Mouse (Mus musculus) frontal cortex, adult (tissue): ENCODE measurements at regions not wholly inside any gene's neighbourhood (a gene's known extent, or its start where the extent isn't known, plus 50 kb on each side); places are given as distances from the start of the nearest gene placed in this dataset.
"Not testable (repeated sequence)": the region's sequence is repeated elsewhere in the genome, so short reads cannot be mapped to it uniquely, and the experiment has no call there.

Source experiments
- ATAC-seq: cut with Nextera tagmentation; 2 replicates; pipeline ENCODE4 v1.9.2; 2017; ENCODE audit warnings: mild to moderate bottlenecking, moderate library complexity, mixed read lengths; ENCODE audit not compliant: low TSS enrichment

GRCm38 (mm10) chr6:31811890-31812289, 238.2 kb upstream of the 1700012A03Rik start:
- ATAC-seq = no peak

GRCm38 (mm10) chr6:31810602-31811512, 239.2 kb upstream of the 1700012A03Rik start:
- ATAC-seq = no peak

- not testable (repeated sequence) for ATAC-seq
Observed at GRCm38 (mm10) chr6:31804468-31804867, 240.7 kb upstream of the Podxl start.

GRCm38 (mm10) chr6:31803222-31803621, 239.4 kb upstream of the Podxl start:
- ATAC-seq = not testable (repeated sequence)

GRCm38 (mm10) chr6:31791547-31791946, 227.8 kb upstream of the Podxl start:
- ATAC-seq = peak; percentile 82

GRCm38 (mm10) chr6:31790906-31791305, 227.1 kb upstream of the Podxl start:
- no peak for ATAC-seq

GRCm38 (mm10) chr6:31776841-31777240, 213.1 kb upstream of the Podxl start:
- ATAC-seq = no peak

- ATAC-seq = no peak
Observed at GRCm38 (mm10) chr6:31771916-31772315, 208.1 kb upstream of the Podxl start.

- ATAC-seq = no peak
Observed at GRCm38 (mm10) chr6:31745589-31745988, 181.8 kb upstream of the Podxl start.

GRCm38 (mm10) chr6:31731391-31731790, 167.6 kb upstream of the Podxl start:
- no peak for ATAC-seq

GRCm38 (mm10) chr6:31719614-31720013, 155.8 kb upstream of the Podxl start:
- ATAC-seq = no peak

- ATAC-seq = no peak
Observed at GRCm38 (mm10) chr6:31718843-31719242, 155.1 kb upstream of the Podxl start.

- ATAC-seq = peak; percentile 52; the same call in 1 of the 2 replicates
Observed at GRCm38 (mm10) chr6:31717531-31717930, 153.8 kb upstream of the Podxl start.

GRCm38 (mm10) chr6:31707256-31707655, 143.5 kb upstream of the Podxl start:
- ATAC-seq = no peak

GRCm38 (mm10) chr6:31704191-31704590, 140.4 kb upstream of the Podxl start:
- ATAC-seq = no peak

GRCm38 (mm10) chr6:31702931-31703330, 139.2 kb upstream of the Podxl start:
- ATAC-seq = no peak

- no peak for ATAC-seq
Observed at GRCm38 (mm10) chr6:31695885-31696284, 132.1 kb upstream of the Podxl start.

- ATAC-seq = no peak
Observed at GRCm38 (mm10) chr6:31693047-31693446, 129.3 kb upstream of the Podxl start.

- no peak for ATAC-seq
Observed at GRCm38 (mm10) chr6:31692024-31692423, 128.2 kb upstream of the Podxl start.

- no peak for ATAC-seq
Observed at GRCm38 (mm10) chr6:31680101-31680500, 116.3 kb upstream of the Podxl start.

- peak; percentile 58 for ATAC-seq
Observed at GRCm38 (mm10) chr6:31665671-31666486, 102.1 kb upstream of the Podxl start.

- ATAC-seq = peak; percentile 69
Observed at GRCm38 (mm10) chr6:31664495-31664894, 100.7 kb upstream of the Podxl start.

GRCm38 (mm10) chr6:31660778-31661177, 97.0 kb upstream of the Podxl start:
- ATAC-seq = peak; percentile 62
